Mouse (Mus musculus) thymus, adult 2 months (tissue): ENCODE measurements around the gene Taf3. TPM values are rescaled to one million over a fixed set of nuclear protein-coding genes. Genes with fewer than 3 reads are reported as not detected.

ENCODE experiments used
- DNase-seq: peaks from one replicate; pipeline ENCODE4 v3.0.0; 2021
- H3K27ac ChIP-seq: fragments of 200-500 bp; 2 replicates; pipeline ENCODE4 v1.5.1; 2012; ENCODE audit warnings: low read length, control low read depth; ENCODE audit not compliant: control insufficient read depth, insufficient read depth
- H3K27me3 ChIP-seq: fragments of 200-500 bp; 2 replicates; pipeline ENCODE4 v1.6.1; 2012; ENCODE audit warnings: mild to moderate bottlenecking, low read length, moderate library complexity, mixed read lengths; ENCODE audit not compliant: control insufficient read depth, insufficient read depth
- H3K36me3 ChIP-seq: fragments of 200-500 bp; 2 replicates; pipeline ENCODE4 v1.6.1; 2012; ENCODE audit warnings: mild to moderate bottlenecking, low read length, moderate library complexity; ENCODE audit not compliant: control insufficient read depth, insufficient read depth
- H3K4me1 ChIP-seq: fragments of 200-500 bp; replicated peaks from 2 replicates; pipeline ENCODE4 v1.6.1; 2012; ENCODE audit warnings: low read length; ENCODE audit not compliant: control insufficient read depth, insufficient read depth
- H3K4me3 ChIP-seq: fragments of 200-500 bp; 2 replicates; pipeline ENCODE4 v1.5.1; 2012; ENCODE audit warnings: mild to moderate bottlenecking, low read length, control low read depth, moderate library complexity; ENCODE audit not compliant: control insufficient read depth, insufficient read depth
- CTCF ChIP-seq: fragments of 200-500 bp; IDR thresholded peaks from 2 replicates; pipeline ENCODE4 v1.5.1; 2012; ENCODE audit warnings: mild to moderate bottlenecking, control low read depth, low read length, moderate library complexity, borderline replicate concordance; ENCODE audit not compliant: control insufficient read depth, poor library complexity, insufficient read depth; ENCODE audit errors: extremely low read depth
- POLR2A ChIP-seq: fragments of 200-500 bp; IDR thresholded peaks from 2 replicates; pipeline ENCODE4 v1.6.1; 2012; ENCODE audit warnings: mild to moderate bottlenecking, low read length, control low read depth, moderate library complexity; ENCODE audit not compliant: control insufficient read depth, poor library complexity, insufficient read depth; ENCODE audit errors: extremely low read depth
- WGBS: fragments of 180-500 bp; shearing (Covaris S2); methylation state at CpG from one replicate; pipeline ENCODE4 v1.1.7; 2018; 5-methylcytosine and 5-hydroxymethylcytosine counted together
- polyA plus RNA-seq: library from polyadenylated mRNA; depleted of rRNA; stranded (reverse); fragments of >200 nt; gene quantifications from 2 replicates; pipeline ENCODE4 v1.2.3, GENCODE M21; 2012

Taf3 gene
- polyA plus RNA-seq, 1 experiment: 10.0 TPM

DNA sequence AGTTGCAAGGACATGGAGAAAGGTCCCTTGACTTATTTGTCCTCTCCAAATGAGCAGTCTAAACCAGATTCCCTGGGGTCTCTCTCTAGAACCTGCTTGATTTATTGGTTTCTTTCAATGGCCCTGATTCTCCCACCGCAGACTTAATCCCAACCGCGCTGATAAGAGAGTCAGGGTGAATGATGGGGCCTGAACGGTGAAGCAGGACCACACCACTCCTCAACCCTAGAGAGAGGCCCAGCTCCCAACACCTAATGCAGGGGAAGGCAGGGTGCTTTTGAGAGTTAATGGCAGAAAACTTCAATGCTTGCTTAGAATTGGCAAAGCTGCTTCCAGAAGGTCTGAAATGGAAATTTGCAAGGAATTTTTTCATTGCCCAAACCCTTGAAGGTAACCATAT lies 173.2 kb downstream of the Taf3 start:
- H3K27ac ChIP-seq: 0 out of 2 replicates have a peak overlapping the region, but pooled peaks have one; percentile 31
- H3K4me1 ChIP-seq: peaks cover 40% of the 10 kb centered on the region
- no peaks in the 10 kb centered on the region for H3K27me3 ChIP-seq
- DNase-seq: no peak
- 0 out of 2 replicates have a peak overlapping the region, but pooled peaks have one; percentile 14 for H3K4me3 ChIP-seq
- 80% methylated on average over 4 of the region's 4 CpGs for WGBS
- peaks cover 16% of the 10 kb centered on the region for H3K36me3 ChIP-seq
- TF ChIP-seq CTCF: no peak
- no peak for TF ChIP-seq POLR2A

- peak; percentile 40 for DNase-seq
- Histone ChIP-seq H3K4me1 (peaks cover 38% of the 10 kb centered on the region), H3K4me3 (0 out of 2 replicates have a peak overlapping the region, but pooled peaks have one; percentile 14), H3K27me3 (no peaks in the 10 kb centered on the region), H3K36me3 (peaks cover 20% of the 10 kb centered on the region), H3K27ac (0 out of 2 replicates have a peak overlapping the region, but pooled peaks have one; percentile 31)
- TF ChIP-seq CTCF (no peak), POLR2A (no peak)
- 78% methylated on average over 38 of the region's 39 CpGs for WGBS
Observed at GRCm38 (mm10) chr2:9874467-9875219, 173.8 kb downstream of the Taf3 start.

DNA sequence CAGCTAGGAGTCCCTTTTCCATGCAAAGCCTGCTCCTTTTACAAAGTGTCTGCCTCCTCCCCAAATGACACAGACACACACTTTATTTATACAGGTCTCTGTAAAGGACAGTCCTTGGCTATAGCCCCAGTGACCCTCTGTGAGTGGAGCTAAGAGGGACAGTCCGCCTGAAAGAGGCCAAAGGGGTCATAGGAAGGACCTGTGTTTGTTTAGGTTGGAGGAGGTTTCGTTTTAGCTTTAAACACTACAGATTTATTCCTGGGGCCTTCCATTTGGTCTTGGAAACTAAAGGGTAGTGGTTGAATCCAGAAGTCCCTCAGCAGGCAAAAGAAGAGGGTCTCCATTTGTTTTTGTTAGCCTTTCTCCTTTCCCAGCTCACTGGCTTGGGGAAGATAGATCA lies 174.6 kb downstream of the Taf3 start:
- Histone ChIP-seq H3K27ac (peak overlapping the region; percentile 6; the same call in 1 of the 2 replicates), H3K4me1 (peaks cover 38% of the 10 kb centered on the region), H3K4me3 (0 out of 2 replicates have a peak overlapping the region, but pooled peaks have one; percentile 16), H3K36me3 (peaks cover 29% of the 10 kb centered on the region), H3K27me3 (no peaks in the 10 kb centered on the region)
- DNase-seq: no peak
- TF ChIP-seq POLR2A (no peak), CTCF (no peak)
- WGBS: 78% methylated on average over 2 of the region's 2 CpGs

DNA sequence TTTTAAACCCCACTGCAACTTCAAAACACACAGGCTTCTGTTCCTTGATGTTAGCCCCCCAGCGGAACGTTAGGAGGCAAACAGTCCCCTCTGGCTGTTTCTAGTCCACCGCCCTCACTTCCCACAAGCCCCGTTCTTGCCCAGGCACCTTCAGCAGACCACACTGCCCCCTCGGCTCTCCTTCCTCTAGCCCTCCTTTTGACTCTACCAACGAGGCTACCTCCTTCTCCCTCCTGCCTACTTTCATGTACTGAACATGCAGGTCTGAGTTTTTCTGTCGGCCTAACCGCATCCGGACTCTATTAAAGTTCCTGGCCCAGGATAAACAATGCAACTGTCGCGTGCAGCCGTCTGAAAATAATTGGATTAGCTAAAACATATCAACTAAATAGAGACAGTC lies 175.7 kb downstream of the Taf3 start:
- TF ChIP-seq CTCF (no peak), POLR2A (no peak)
- H3K27ac ChIP-seq: peak overlapping the region; percentile 89
- DNase-seq: peak; percentile 51
- H3K4me3 ChIP-seq: peak overlapping the region; percentile 72
- no peaks in the 10 kb centered on the region for H3K27me3 ChIP-seq
- WGBS: 5% methylated on average over 12 of the region's 12 CpGs
- H3K4me1 ChIP-seq: peaks cover 42% of the 10 kb centered on the region
- H3K36me3 ChIP-seq: peaks cover 40% of the 10 kb centered on the region

GRCm38 (mm10) chr2:9871798-9872197 lies 176.6 kb downstream of the Taf3 start:
- 5% methylated on average over 6 of the region's 6 CpGs for WGBS
- DNase-seq: peak; percentile 43
- H3K27ac ChIP-seq: peak overlapping the region; percentile 89

GRCm38 (mm10) chr2:9871141-9871716 lies 177.2 kb downstream of the Taf3 start:
- peaks cover 44% of the 10 kb centered on the region for H3K4me1 ChIP-seq
- peak overlapping the region; percentile 51 for H3K4me3 ChIP-seq
- TF ChIP-seq CTCF (no peak), POLR2A (no peak)
- H3K36me3 ChIP-seq: peaks cover 54% of the 10 kb centered on the region
- peak overlapping the region; percentile 89 for H3K27ac ChIP-seq
- 5% methylated on average over 4 of the region's 4 CpGs for WGBS
- peak; percentile 56 for DNase-seq
- H3K27me3 ChIP-seq: no peaks in the 10 kb centered on the region

More at GRCm38 (mm10) chr2:9871798-9872197, 176.6 kb downstream of the Taf3 start:
- peak overlapping the region; percentile 51 for H3K4me3 ChIP-seq
- no peaks in the 10 kb centered on the region for H3K27me3 ChIP-seq
- TF ChIP-seq CTCF (no peak), POLR2A (no peak)
- H3K36me3 ChIP-seq: peaks cover 49% of the 10 kb centered on the region
- peaks cover 44% of the 10 kb centered on the region for H3K4me1 ChIP-seq
